Mouse (Mus musculus): ENCODE measurements around the gene Snx18.

GRCm38 (mm10) chr13:113566951-113567350 is 51.4 kb downstream of the Snx18 start:
- TF ChIP-seq ZC3H11A (IDR thresholded peaks at IDR 0.05; ENCODE audit: borderline replicate concordance, low read depth, low read length) (no peak), HCFC1 (IDR thresholded peaks at IDR 0.05; ENCODE audit: borderline replicate concordance, insufficient read depth, low read length) (no peak), CHD2 (IDR thresholded peaks at IDR 0.05; ENCODE audit: low read depth, low read length) (no peak), MAFK (IDR thresholded peaks at IDR 0.05; ENCODE audit: insufficient read depth, low read depth, low read length) (no peak), ZNF384 (IDR thresholded peaks at IDR 0.05; ENCODE audit: low read depth, low read length) (no peak)

All from ES-E14 (cell line).